ENCODE assay signal across 21 mouse cellular contexts in genomic region chr17:6001389-6001788, GRCm38 (mm10).
A peak's percentile ranks its signal among the peaks of the same experiment; 100 is the strongest.
DNase-seq lines count a peak whose midpoint lies in the region; ATAC-seq and TF ChIP-seq lines count a peak whose summit lies in the region.
"Had no signal": no experiment of that assay in that cellular context is flagged by ENCODE, and none has a peak within 500 bp of the region (broad histone marks: within the 10 kb centered on the region; RNA-seq: fewer than 3 reads in every experiment).

No protein-coding gene starts in this region.

- H3K79me2 ChIP-seq in C2C12 (ENCODE audit: control insufficient read depth, insufficient read depth) = peaks cover 72% of the 10 kb centered on the region

- WGBS in heart, embryonic 10.5 days = 81% methylated on average over 6 of the region's 6 CpGs

- TF ChIP-seq POLR2A in bone marrow macrophage, adult 2 months (IDR thresholded peaks at IDR 0.05; ENCODE audit: borderline replicate concordance, low read depth, low read length) = no peak

- DNase-seq in heart, embryonic 10.5 days (ENCODE audit: low spot score) = no peak
- DNase-seq in heart, adult 18-20 months = no peak
- no peak for DNase-seq in ovary, postnatal 10 days (ENCODE audit: low spot score)
- DNase-seq in embryo, embryonic 9.5 days (ENCODE audit: extremely low spot score) = no peak
- DNase-seq: adrenal gland, postnatal 25 days; heart, postnatal 4 days; kidney, adult 11 months; layer of hippocampus, postnatal 36 days; right cerebral cortex, adult 18-20 months; thymus, postnatal 25 days had no signal

- no peaks in the 10 kb centered on the region for H3K36me3 ChIP-seq in heart, embryonic 10.5 days
- peaks cover 76% of the 10 kb centered on the region for H3K36me3 ChIP-seq in C2C12 (ENCODE audit: control insufficient read depth, insufficient read depth)
- H3K36me3 ChIP-seq: forebrain, embryonic 12.5 days; liver, embryonic 15.5 days had no signal

- no peak overlapping the region for H3K4me3 ChIP-seq in heart, embryonic 10.5 days
- no peak overlapping the region for H3K4me3 ChIP-seq in C2C12 (ENCODE audit: insufficient read depth, poor library complexity, severe bottlenecking)
- H3K4me3 ChIP-seq in bone marrow macrophage, adult 2 months (ENCODE audit: insufficient read depth, low read length) = peak overlapping the region; percentile 25
- H3K4me3 ChIP-seq: forebrain, embryonic 12.5 days; limb, embryonic 15.5 days; liver, embryonic 15.5 days had no signal

- peaks cover 10% of the 10 kb centered on the region for H3K79me3 ChIP-seq in C2C12 (ENCODE audit: low read depth)

- H3K27ac ChIP-seq in heart, embryonic 10.5 days = 0 out of 2 replicates have a peak overlapping the region, but pooled peaks have one; percentile 26
- H3K27ac ChIP-seq in bone marrow macrophage, adult 2 months (ENCODE audit: insufficient read depth, low read depth, low read length) = peak overlapping the region; percentile 90
- H3K27ac ChIP-seq: forebrain, embryonic 12.5 days; hindbrain, postnatal 0 days; limb, embryonic 15.5 days; liver, embryonic 15.5 days; stomach, postnatal 0 days had no signal

- H3K27me3 ChIP-seq in heart, embryonic 10.5 days (ENCODE audit: insufficient read depth, poor library complexity, severe bottlenecking) = no peaks in the 10 kb centered on the region
- no peaks in the 10 kb centered on the region for H3K27me3 ChIP-seq in C2C12 (ENCODE audit: control insufficient read depth, insufficient read depth, insufficient read length)
- H3K27me3 ChIP-seq: forebrain, embryonic 12.5 days; limb, embryonic 15.5 days; liver, embryonic 15.5 days had no signal

- H3K9me3 ChIP-seq in heart, embryonic 10.5 days = no peaks in the 10 kb centered on the region
- H3K9me3 ChIP-seq: forebrain, embryonic 12.5 days; limb, embryonic 15.5 days; liver, embryonic 15.5 days had no signal

- peak overlapping the region; percentile 10 for H3ac ChIP-seq in C2C12 (ENCODE audit: control insufficient read depth, insufficient read length, low read depth)

- peaks cover 45% of the 10 kb centered on the region for H3K4me1 ChIP-seq in heart, embryonic 10.5 days
- H3K4me1 ChIP-seq in bone marrow macrophage, adult 2 months (ENCODE audit: control insufficient read depth, insufficient read depth, low read length) = peaks cover 46% of the 10 kb centered on the region

- peak; percentile 81 for ATAC-seq in megakaryocyte, adult 5-6 weeks (ENCODE audit: poor library complexity, severe bottlenecking)
- ATAC-seq in activated CD4-positive, CD25-positive, alpha-beta regulatory T cell, adult 4 months = no peak
- ATAC-seq: hindbrain, postnatal 0 days; lung, postnatal 0 days; midbrain, embryonic 16.5 days had no signal

- TF ChIP-seq CTCF in C2C12 (IDR thresholded peaks at IDR 0.05; ENCODE audit: control insufficient read depth, insufficient read depth, insufficient read length) = no peak
- TF ChIP-seq CTCF in bone marrow macrophage, adult 2 months (IDR thresholded peaks at IDR 0.05; ENCODE audit: low read depth, low read length) = no peak

TF ChIP-seq in C2C12, 6 proteins besides CTCF, POLR2A, EP300 and RAD21:
- no peak for TF ChIP-seq USF1 (IDR thresholded peaks at IDR 0.05; ENCODE audit: low read depth)
